Mouse (Mus musculus) ES-Bruce4 (cell line): ENCODE results near the gene Sdhaf1.

Experiments
- CTCF ChIP-seq: IDR thresholded peaks from one replicate; pipeline ENCODE4 v1.8.1; 2011; ENCODE audit warnings: low read depth, low read length
- EP300 ChIP-seq: IDR thresholded peaks from 2 replicates; pipeline ENCODE4 v1.6.1; 2011; ENCODE audit warnings: low read depth, low read length; ENCODE audit not compliant: insufficient read depth
- POLR2A ChIP-seq: IDR thresholded peaks from one replicate; pipeline ENCODE4 v1.8.1; 2011; ENCODE audit warnings: low read length; ENCODE audit not compliant: insufficient read depth

GRCm38 (mm10) chr7:30327140-30327539 lies 3.4 kb upstream of the Sdhaf1 start:
- TF ChIP-seq EP300, result no peak
- TF ChIP-seq CTCF, result no peak
- TF ChIP-seq POLR2A, result no peak
